Mouse (Mus musculus): ENCODE measurements around the gene Mkrn2os. TPM values are rescaled to one million over a fixed set of nuclear protein-coding genes. Genes with fewer than 3 reads are reported as not detected.
"Not testable (repeated sequence)": the region's sequence is repeated elsewhere in the genome, so short reads cannot be mapped to it uniquely, and the experiment has no call there.

Gene Mkrn2os
- polyA plus RNA-seq (2017; shearing (Covaris generic)), result under 1 TPM in 2 of 3 experiments, not detected in 1; 0.48 to 0.52 TPM

- ATAC-seq, result no peak
Observed at GRCm38 (mm10) chr6:115592458-115592857, at the start of gene Mkrn2os. TSS of gene Mkrn2os (minus strand) at chr6:115592576.

- ATAC-seq, result not testable (repeated sequence)
Observed at GRCm38 (mm10) chr6:115638188-115638587, 45.8 kb upstream of the Mkrn2os start.

- ATAC-seq, result no peak
Observed at GRCm38 (mm10) chr6:115634015-115634414, 41.6 kb upstream of the Mkrn2os start.

- ATAC-seq, result no peak
Observed at GRCm38 (mm10) chr6:115631056-115631795, 38.9 kb upstream of the Mkrn2os start.

- no peak for ATAC-seq
Observed at GRCm38 (mm10) chr6:115626121-115626520, 33.7 kb upstream of the Mkrn2os start.

- no peak for ATAC-seq
Observed at GRCm38 (mm10) chr6:115620942-115621341, 28.6 kb upstream of the Mkrn2os start.

- ATAC-seq, result peak; percentile 33
Observed at GRCm38 (mm10) chr6:115619818-115620217, 27.4 kb upstream of the Mkrn2os start.

GRCm38 (mm10) chr6:115615983-115616382 is 23.6 kb upstream of the Mkrn2os start:
- no peak for ATAC-seq

GRCm38 (mm10) chr6:115613793-115614192 is 21.4 kb upstream of the Mkrn2os start:
- no peak for ATAC-seq

- no peak for ATAC-seq
Observed at GRCm38 (mm10) chr6:115610301-115610700, 17.9 kb upstream of the Mkrn2os start.

- peak; percentile 60 for ATAC-seq
Observed at GRCm38 (mm10) chr6:115609121-115609520, 16.7 kb upstream of the Mkrn2os start.

GRCm38 (mm10) chr6:115607429-115607828 is 15.1 kb upstream of the Mkrn2os start:
- no peak for ATAC-seq

GRCm38 (mm10) chr6:115606461-115606860 is 14.1 kb upstream of the Mkrn2os start:
- ATAC-seq, result no peak

GRCm38 (mm10) chr6:115601715-115602523 is 9.5 kb upstream of the Mkrn2os start, which contains the start of gene Mkrn2:
TSS of gene Mkrn2 (plus strand) at chr6:115601902.
- ATAC-seq, result peak; percentile 80

- no peak for ATAC-seq
Observed at GRCm38 (mm10) chr6:115601322-115601714, 8.9 kb upstream of the Mkrn2os start.

GRCm38 (mm10) chr6:115595667-115596066 is 3.3 kb upstream of the Mkrn2os start:
- ATAC-seq, result no peak

- ATAC-seq, result peak; percentile 95
Observed at GRCm38 (mm10) chr6:115594463-115594862, 2.1 kb upstream of the Mkrn2os start.

- ATAC-seq, result no peak
Observed at GRCm38 (mm10) chr6:115593252-115593651, 876 bp upstream of the Mkrn2os start.

- no peak for ATAC-seq
Observed at GRCm38 (mm10) chr6:115591692-115592359, 550 bp downstream of the Mkrn2os start.

GRCm38 (mm10) chr6:115586321-115586720 is 6.1 kb downstream of the Mkrn2os start:
- no peak for ATAC-seq

- no peak for ATAC-seq
Observed at GRCm38 (mm10) chr6:115584176-115584575, 8.2 kb downstream of the Mkrn2os start.

- no peak for ATAC-seq
Observed at GRCm38 (mm10) chr6:115583430-115584125, 8.8 kb downstream of the Mkrn2os start.

Data from inflammation-experienced regulatory T-cells, adult 6 months (primary cell).